Mouse (Mus musculus): ENCODE measurements around the gene 4933427D14Rik. TPM values are rescaled to one million over a fixed set of nuclear protein-coding genes. Genes with fewer than 3 reads are reported as not detected.

Gene 4933427D14Rik
- polyA plus RNA-seq, 1 experiment: 19.4 TPM

DNA sequence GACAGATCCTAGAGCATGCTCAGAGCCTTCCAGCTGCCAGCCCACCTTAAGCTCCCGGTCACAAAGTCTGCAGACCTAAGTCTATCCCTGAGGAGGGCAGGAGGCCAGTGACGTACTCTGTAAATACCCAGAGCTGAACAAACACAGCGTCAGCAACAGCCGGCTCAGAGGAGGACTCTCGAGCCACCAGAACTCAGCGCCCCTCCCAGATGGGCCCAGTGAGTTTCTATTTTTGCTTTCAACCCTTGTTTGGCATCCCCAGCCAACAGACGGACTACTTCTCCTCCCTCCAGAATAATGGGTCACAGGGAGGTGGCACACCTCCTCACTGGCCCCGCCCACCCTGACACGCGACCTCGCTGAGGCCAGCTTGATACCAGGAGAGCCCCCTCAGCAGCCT lies 77.2 kb downstream of the 4933427D14Rik start:
- WGBS: 8% methylated on average over 11 of the region's 11 CpGs
- peak overlapping the region; percentile 85 for H3K27ac ChIP-seq (ENCODE audit: insufficient read depth, low read length)
- peak; percentile 79 to 89 for DNase-seq
- H3K4me1 ChIP-seq (ENCODE audit: control insufficient read depth, insufficient read depth, low read length): peaks cover 76% of the 10 kb centered on the region
- H3K27me3 ChIP-seq (ENCODE audit: control insufficient read depth, insufficient read depth, low read length): no peaks in the 10 kb centered on the region
- peak overlapping the region; percentile 30 for H3K4me3 ChIP-seq (replicated peaks; ENCODE audit: insufficient read depth, low read depth, low read length)
- peak; percentile 15; the same call in 1 of the 2 replicates for TF ChIP-seq POLR2A (IDR thresholded peaks at IDR 0.05; ENCODE audit: borderline replicate concordance, insufficient read depth, low read length)
- TF ChIP-seq CTCF (IDR thresholded peaks at IDR 0.05; ENCODE audit: borderline replicate concordance, insufficient read depth, low read depth, low read length): no peak

DNA sequence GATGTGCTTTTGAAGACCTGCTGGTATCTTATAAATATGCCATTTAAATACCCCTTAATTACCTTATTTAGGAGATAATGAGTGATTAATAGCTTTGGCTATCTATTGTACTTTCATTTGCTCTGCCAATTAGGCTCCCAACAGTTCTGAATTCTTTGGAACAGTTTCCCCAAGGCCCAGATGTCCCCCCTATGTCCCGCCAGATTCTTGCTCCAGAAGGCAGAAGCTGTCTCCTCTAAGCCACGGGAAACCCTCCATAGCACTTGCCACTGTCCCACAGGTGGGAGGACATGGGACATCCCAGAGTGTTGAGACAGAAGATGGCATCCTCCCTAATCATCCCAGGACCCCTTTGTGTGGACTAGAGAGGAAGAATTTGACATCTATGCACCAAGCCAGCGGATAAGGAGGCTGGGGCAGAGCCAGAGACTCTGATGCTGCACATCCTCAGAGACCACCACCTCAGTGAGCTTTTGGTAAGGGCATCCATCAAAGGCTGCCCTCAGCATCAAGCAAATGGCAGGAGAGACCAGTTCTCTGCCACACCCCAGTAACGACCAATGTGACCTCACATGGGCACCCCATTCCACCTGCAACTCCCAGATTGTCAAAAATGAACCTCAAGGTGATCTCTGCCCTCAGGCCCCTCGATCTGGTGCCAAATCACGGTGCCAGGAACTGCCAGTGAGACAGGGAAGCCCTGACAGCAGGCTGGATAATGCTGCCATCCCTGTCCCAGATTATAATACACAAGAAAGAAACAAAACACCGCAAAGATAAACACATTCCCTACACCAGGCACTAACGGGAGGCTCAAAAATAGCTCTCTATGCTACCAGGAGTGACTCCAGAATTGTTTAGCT lies 78.0 kb downstream of the 4933427D14Rik start:
- WGBS: 25% methylated on average over 8 of the region's 8 CpGs
- Histone ChIP-seq H3K27me3 (ENCODE audit: control insufficient read depth, insufficient read depth, low read length) (no peaks in the 10 kb centered on the region), H3K4me3 (replicated peaks; ENCODE audit: insufficient read depth, low read depth, low read length) (peak overlapping the region; percentile 30), H3K4me1 (ENCODE audit: control insufficient read depth, insufficient read depth, low read length) (peaks cover 75% of the 10 kb centered on the region), H3K27ac (ENCODE audit: insufficient read depth, low read length) (peak overlapping the region; percentile 85)
- no peak for TF ChIP-seq POLR2A (IDR thresholded peaks at IDR 0.05; ENCODE audit: borderline replicate concordance, insufficient read depth, low read length)
- no peak for TF ChIP-seq CTCF (IDR thresholded peaks at IDR 0.05; ENCODE audit: borderline replicate concordance, insufficient read depth, low read depth, low read length)
- peak; percentile 55 to 58 for DNase-seq

DNA sequence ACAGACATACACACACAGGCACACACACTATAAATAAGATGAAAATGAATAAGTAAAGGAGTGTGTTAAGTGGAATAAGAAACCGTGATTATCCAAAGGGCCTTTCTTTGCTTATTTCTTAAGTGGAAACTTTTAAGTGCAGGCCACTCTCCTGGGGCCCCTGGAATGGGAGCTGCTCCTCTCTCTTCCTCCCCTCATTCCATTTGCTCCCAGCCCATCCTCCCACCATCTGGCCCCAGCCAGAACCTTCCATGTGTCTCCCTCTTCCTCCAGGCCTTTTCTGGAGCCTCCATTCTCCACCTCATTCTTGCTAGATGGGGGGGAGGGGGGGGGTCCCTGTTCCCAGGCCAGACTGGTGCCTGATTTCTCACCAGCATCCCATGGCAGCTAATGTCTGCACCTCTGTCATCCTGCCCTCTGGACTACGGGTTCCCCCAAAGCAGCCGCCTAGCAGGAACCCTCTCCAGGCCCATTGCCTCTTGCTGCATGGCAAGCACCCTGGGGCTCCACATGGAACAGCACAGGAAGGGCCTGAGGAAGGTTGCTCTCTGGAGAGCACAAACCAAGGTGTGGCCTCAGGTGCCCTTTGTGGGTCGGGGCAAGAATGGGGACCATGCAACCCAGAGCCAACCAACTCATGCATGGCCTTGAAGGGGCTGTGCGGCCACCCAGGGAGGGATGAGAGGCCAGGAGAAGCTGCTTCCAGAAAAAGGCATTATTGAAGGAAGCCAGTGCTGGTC lies 79.6 kb downstream of the 4933427D14Rik start:
- peaks cover 70% of the 10 kb centered on the region for H3K4me1 ChIP-seq (ENCODE audit: control insufficient read depth, insufficient read depth, low read length)
- 54% methylated on average over 5 of the region's 5 CpGs for WGBS
- no peak overlapping the region for H3K4me3 ChIP-seq (replicated peaks; ENCODE audit: insufficient read depth, low read depth, low read length)
- peak overlapping the region; percentile 83 for H3K27ac ChIP-seq (ENCODE audit: insufficient read depth, low read length)
- no peaks in the 10 kb centered on the region for H3K27me3 ChIP-seq (ENCODE audit: control insufficient read depth, insufficient read depth, low read length)
- DNase-seq: peak; percentile 43 to 60
- TF ChIP-seq POLR2A (IDR thresholded peaks at IDR 0.05; ENCODE audit: borderline replicate concordance, insufficient read depth, low read length) (no peak), CTCF (IDR thresholded peaks at IDR 0.05; ENCODE audit: borderline replicate concordance, insufficient read depth, low read depth, low read length) (no peak)

DNA sequence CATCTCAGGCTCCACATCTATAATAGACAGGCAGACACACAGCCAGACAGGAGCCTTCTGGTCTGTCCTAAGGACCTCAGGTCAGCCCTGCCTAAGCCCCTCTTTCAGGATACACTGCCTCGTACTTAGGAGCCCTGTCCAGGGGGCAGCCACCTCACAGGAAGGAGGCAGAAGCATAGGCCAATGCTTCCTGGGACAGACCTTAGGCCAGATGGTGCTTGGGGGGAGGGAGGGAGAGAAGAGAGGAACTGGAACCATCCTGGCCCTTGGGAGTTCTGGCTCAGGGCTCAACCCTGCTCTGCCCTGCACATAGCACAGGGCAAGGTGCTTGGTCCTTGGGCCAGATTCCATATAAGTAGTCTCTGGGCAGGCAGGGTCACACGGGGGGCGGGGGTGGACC lies 81.5 kb downstream of the 4933427D14Rik start:
- Histone ChIP-seq H3K27me3 (ENCODE audit: control insufficient read depth, insufficient read depth, low read length) (no peaks in the 10 kb centered on the region), H3K4me3 (replicated peaks; ENCODE audit: insufficient read depth, low read depth, low read length) (no peak overlapping the region), H3K27ac (ENCODE audit: insufficient read depth, low read length) (peak overlapping the region; percentile 83), H3K4me1 (ENCODE audit: control insufficient read depth, insufficient read depth, low read length) (peaks cover 56% of the 10 kb centered on the region)
- peak; percentile 79 to 87 for DNase-seq
- 34% methylated on average over 3 of the region's 3 CpGs for WGBS
- no peak for TF ChIP-seq CTCF (IDR thresholded peaks at IDR 0.05; ENCODE audit: borderline replicate concordance, insufficient read depth, low read depth, low read length)
- no peak for TF ChIP-seq POLR2A (IDR thresholded peaks at IDR 0.05; ENCODE audit: borderline replicate concordance, insufficient read depth, low read length)

DNA sequence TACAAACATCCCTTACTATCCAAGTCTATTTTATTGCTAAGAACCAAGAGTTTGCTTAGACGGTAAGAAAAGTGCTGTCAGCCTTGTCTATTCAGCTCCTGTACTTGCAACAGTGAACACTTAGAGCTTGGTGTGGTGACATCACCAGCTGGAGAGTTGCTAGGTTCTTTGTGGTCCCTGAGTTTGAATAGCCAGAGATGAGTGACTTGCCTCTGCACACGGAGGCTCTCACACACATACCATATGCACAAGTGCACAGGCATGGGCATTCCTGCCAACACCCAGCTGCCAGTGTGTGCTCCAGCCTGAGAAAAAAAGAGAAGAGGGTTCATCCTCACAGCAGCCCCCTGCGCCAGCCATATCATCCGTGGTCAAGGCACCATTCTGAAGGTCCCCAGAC lies 83.7 kb downstream of the 4933427D14Rik start:
- 55% methylated on average over 4 of the region's 4 CpGs for WGBS
- no peak overlapping the region for H3K27ac ChIP-seq (ENCODE audit: insufficient read depth, low read length)
- no peaks in the 10 kb centered on the region for H3K27me3 ChIP-seq (ENCODE audit: control insufficient read depth, insufficient read depth, low read length)
- TF ChIP-seq POLR2A (IDR thresholded peaks at IDR 0.05; ENCODE audit: borderline replicate concordance, insufficient read depth, low read length): no peak
- TF ChIP-seq CTCF (IDR thresholded peaks at IDR 0.05; ENCODE audit: borderline replicate concordance, insufficient read depth, low read depth, low read length): no peak
- DNase-seq: no peak
- H3K4me3 ChIP-seq (replicated peaks; ENCODE audit: insufficient read depth, low read depth, low read length): no peak overlapping the region
- peaks cover 38% of the 10 kb centered on the region for H3K4me1 ChIP-seq (ENCODE audit: control insufficient read depth, insufficient read depth, low read length)

DNA sequence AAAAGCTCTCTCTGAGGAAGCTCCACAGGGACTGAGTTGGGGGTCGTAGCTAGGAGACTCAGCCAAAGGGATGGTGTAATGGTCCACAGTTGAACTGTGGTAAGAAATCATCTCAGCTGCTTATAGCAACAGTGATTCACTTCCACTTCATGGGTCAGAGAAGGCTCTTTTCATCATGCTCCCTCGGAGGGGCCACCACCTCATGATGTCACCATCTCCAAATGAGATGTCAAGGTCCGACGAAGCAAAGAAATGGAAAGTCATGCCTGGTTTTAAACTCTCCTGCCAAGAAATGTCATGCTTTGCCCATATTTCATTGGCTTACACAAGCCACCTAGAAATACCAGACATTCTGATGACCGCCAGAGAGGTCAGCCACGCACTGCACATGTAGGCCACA lies 86.9 kb downstream of the 4933427D14Rik start:
- TF ChIP-seq POLR2A (IDR thresholded peaks at IDR 0.05; ENCODE audit: borderline replicate concordance, insufficient read depth, low read length) (no peak), CTCF (IDR thresholded peaks at IDR 0.05; ENCODE audit: borderline replicate concordance, insufficient read depth, low read depth, low read length) (no peak)
- 83% methylated on average over 6 of the region's 6 CpGs for WGBS
- Histone ChIP-seq H3K27me3 (ENCODE audit: control insufficient read depth, insufficient read depth, low read length) (no peaks in the 10 kb centered on the region), H3K4me3 (replicated peaks; ENCODE audit: insufficient read depth, low read depth, low read length) (no peak overlapping the region), H3K27ac (ENCODE audit: insufficient read depth, low read length) (no peak overlapping the region), H3K4me1 (ENCODE audit: control insufficient read depth, insufficient read depth, low read length) (peaks cover 8% of the 10 kb centered on the region)
- no peak for DNase-seq

DNA sequence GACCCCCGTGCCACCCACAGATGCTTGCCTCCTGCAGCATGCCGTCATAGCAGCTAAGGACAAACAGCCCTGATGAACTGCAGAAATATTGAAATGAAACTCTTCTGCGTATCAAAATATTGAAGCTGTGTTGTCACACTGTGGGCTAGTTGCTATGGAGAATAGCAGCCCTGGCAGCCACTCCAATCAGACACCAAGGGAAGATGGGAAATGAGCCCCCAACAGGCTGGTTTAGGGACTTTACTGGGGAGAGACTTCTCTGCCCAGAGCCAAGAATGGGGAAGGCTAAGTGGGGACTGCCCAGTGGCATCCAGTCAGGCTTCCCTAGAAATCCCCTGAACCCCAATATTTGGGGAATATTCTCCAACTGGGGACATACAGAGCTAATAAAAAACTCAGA lies 88.6 kb downstream of the 4933427D14Rik start:
- Histone ChIP-seq H3K27me3 (ENCODE audit: control insufficient read depth, insufficient read depth, low read length) (no peaks in the 10 kb centered on the region), H3K27ac (ENCODE audit: insufficient read depth, low read length) (no peak overlapping the region), H3K4me3 (replicated peaks; ENCODE audit: insufficient read depth, low read depth, low read length) (no peak overlapping the region), H3K4me1 (ENCODE audit: control insufficient read depth, insufficient read depth, low read length) (peaks cover 2% of the 10 kb centered on the region)
- WGBS: 89% methylated on average over 3 of the region's 3 CpGs
- no peak for DNase-seq
- no peak for TF ChIP-seq POLR2A (IDR thresholded peaks at IDR 0.05; ENCODE audit: borderline replicate concordance, insufficient read depth, low read length)
